Mouse (Mus musculus) hindbrain, postnatal 0 days (tissue): ENCODE measurements around the gene Trmt2b. TPM values are rescaled to one million over a fixed set of nuclear protein-coding genes. Genes with fewer than 3 reads are reported as not detected.

ENCODE experiments used
- ATAC-seq: fragments of 200-750 bp; cut with Nextera tagmentation; 2 replicates; pipeline ENCODE4 v1.8.0; 2017; ENCODE audit warnings: mild to moderate bottlenecking, moderate TSS enrichment, moderate library complexity
- DNase-seq: peaks from one replicate; pipeline ENCODE4 v3.0.0-alpha.2; 2015; ENCODE audit warnings: low spot score
- H3K27ac ChIP-seq: fragments of 300-500 bp; sonication (generic); 2 replicates; pipeline ENCODE4 v1.5.1; 2014; ENCODE audit warnings: mild to moderate bottlenecking
- H3K27me3 ChIP-seq: fragments of 300-500 bp; sonication (generic); 2 replicates; pipeline ENCODE4 v1.6.1; 2014; ENCODE audit warnings: low read length, mixed read lengths; ENCODE audit not compliant: insufficient read depth
- H3K36me3 ChIP-seq: fragments of 300-500 bp; sonication (generic); 2 replicates; pipeline ENCODE4 v1.6.1; 2014; ENCODE audit warnings: low read length, mixed read lengths; ENCODE audit not compliant: insufficient read depth
- H3K4me1 ChIP-seq: fragments of 300-500 bp; sonication (generic); 2 replicates; pipeline ENCODE4 v1.6.1; 2014; ENCODE audit warnings: antibody characterized with exemption, low read length, mixed read lengths; ENCODE audit not compliant: insufficient read depth
- H3K4me2 ChIP-seq: fragments of 300-500 bp; sonication (generic); 2 replicates; pipeline ENCODE4 v1.6.1; 2014; ENCODE audit warnings: low read depth, mild to moderate bottlenecking, low read length, moderate library complexity, mixed read lengths
- H3K4me3 ChIP-seq: fragments of 300-500 bp; sonication (generic); 2 replicates; pipeline ENCODE4 v1.5.1; 2014; ENCODE audit warnings: low read length
- H3K9ac ChIP-seq: fragments of 300-500 bp; sonication (generic); replicated peaks from 2 replicates; pipeline ENCODE4 v1.6.1; 2014; ENCODE audit warnings: mild to moderate bottlenecking, low read length, moderate library complexity, mixed read lengths
- H3K9me3 ChIP-seq: fragments of 300-500 bp; sonication (generic); 2 replicates; pipeline ENCODE4 v1.6.1; 2016; ENCODE audit warnings: low read length, mixed read lengths
- CTCF ChIP-seq: IDR thresholded peaks from 2 replicates; pipeline ENCODE4 v1.5.1; 2016; ENCODE audit warnings: antibody characterized with exemption, control low read depth, low read depth
- WGBS: fragments of 180-500 bp; shearing (Covaris S2); extraction: QIAGEN DNeasy Blood & Tissue Kit; methylation state at CpG from one replicate; pipeline ENCODE4 v1.1.7; 2014; 5-methylcytosine and 5-hydroxymethylcytosine counted together
- polyA plus RNA-seq: library from polyadenylated mRNA; unstranded; fragments of >200 nt; fragmentation: Nextera tagmentation; extraction: Ambion mirVana; gene quantifications from 2 replicates; pipeline ENCODE4 v1.2.1, GENCODE M21; 2015
- total RNA-seq: library from RNA; depleted of rRNA; stranded (reverse); fragments of >200 nt; gene quantifications from 2 replicates; pipeline ENCODE4 v1.2.3, GENCODE M21; 2014; rRNA removed

Trmt2b gene
- total and polyA plus RNA-seq, 2 experiments from 2014 or later: 6.3 to 6.4 TPM

DNA sequence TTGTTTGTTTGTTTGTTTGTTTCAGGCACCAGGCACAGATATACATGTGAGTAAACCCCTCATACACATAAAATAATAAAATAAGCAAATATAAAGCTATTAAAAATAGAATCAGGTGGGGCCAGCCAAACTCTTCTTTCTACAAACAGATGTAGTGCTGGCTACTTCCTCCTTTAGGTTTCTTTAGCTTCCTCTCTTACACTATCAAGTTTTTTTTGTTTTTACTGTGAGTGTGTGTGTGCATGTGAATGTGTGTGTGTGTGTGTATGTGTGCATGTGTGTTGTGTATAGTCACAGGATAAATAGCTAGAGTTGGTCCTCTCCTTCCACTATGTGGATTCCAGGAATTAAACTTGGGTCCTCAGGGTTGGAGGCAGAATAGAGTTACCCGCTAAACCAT lies 102.1 kb downstream of the Trmt2b start:
- 90% methylated on average over 1 of the region's 1 CpGs for WGBS
- Histone ChIP-seq H3K27ac (no peak overlapping the region), H3K4me3 (no peak overlapping the region), H3K4me2 (no peak overlapping the region), H3K36me3 (no peaks in the 10 kb centered on the region), H3K9ac (no peak overlapping the region), H3K9me3 (no peaks in the 10 kb centered on the region), H3K27me3 (no peaks in the 10 kb centered on the region), H3K4me1 (no peaks in the 10 kb centered on the region)
- ATAC-seq (no peak), DNase-seq (no peak)
- no peak for TF ChIP-seq CTCF

Other genes with a start within 250 kb of the Trmt2b start
- gene Cstf2, start 217.8 kb downstream of the Trmt2b start, total RNA-seq: 86.0 and 99.2 TPM in 2 replicates
- 49.5 and 49.6 TPM in 2 replicates for gene Cstf2, start 217.8 kb downstream of the Trmt2b start, polyA plus RNA-seq
- gene Xkrx, start 114.9 kb downstream of the Trmt2b start, total RNA-seq: 0.31 and 0.36 TPM in 2 replicates
- 0.86 and 0.90 TPM in 2 replicates for gene Xkrx, start 114.9 kb downstream of the Trmt2b start, polyA plus RNA-seq
- not detected in 2 replicates for gene Arl13a, start 89.5 kb downstream of the Trmt2b start, total RNA-seq
- not detected in 2 replicates for gene Arl13a, start 89.5 kb downstream of the Trmt2b start, polyA plus RNA-seq
- not detected in 2 replicates for gene Nox1, start 55.0 kb downstream of the Trmt2b start, total RNA-seq
- 0.09 and 0.37 TPM in 2 replicates for gene Nox1, start 55.0 kb downstream of the Trmt2b start, polyA plus RNA-seq
- gene Tmem35a, start 18.2 kb upstream of the Trmt2b start, total RNA-seq: 135 and 139 TPM in 2 replicates
- 92.4 and 93.4 TPM in 2 replicates for gene Tmem35a, start 18.2 kb upstream of the Trmt2b start, polyA plus RNA-seq
- 4.7 and 7.4 TPM in 2 replicates for gene Cenpi, start 31.1 kb upstream of the Trmt2b start, total RNA-seq
- 6.6 and 6.7 TPM in 2 replicates for gene Cenpi, start 31.1 kb upstream of the Trmt2b start, polyA plus RNA-seq
- gene Drp2, start 127.6 kb upstream of the Trmt2b start, total RNA-seq: 31.5 and 32.8 TPM in 2 replicates
- 7.3 and 7.9 TPM in 2 replicates for gene Drp2, start 127.6 kb upstream of the Trmt2b start, polyA plus RNA-seq
- gene Taf7l, start 199.5 kb upstream of the Trmt2b start, total RNA-seq: not detected in 2 replicates
- gene Taf7l, start 199.5 kb upstream of the Trmt2b start, polyA plus RNA-seq: 0.25 and 0.47 TPM in 2 replicates